Mouse (Mus musculus) neural tube, embryonic 15.5 days (tissue): Measurements from ENCODE around the gene Micu1. TPM values are rescaled to one million over a fixed set of nuclear protein-coding genes. Genes with fewer than 3 reads are reported as not detected.

Experiments
- ATAC-seq: fragments of 200-750 bp; cut with Nextera tagmentation; 2 replicates; pipeline ENCODE4 v1.8.0; 2017; ENCODE audit warnings: mild to moderate bottlenecking, moderate TSS enrichment, moderate library complexity; ENCODE audit not compliant: low FRiP score
- H3K27ac ChIP-seq: fragments of 300-500 bp; sonication (generic); replicated peaks from 2 replicates; pipeline ENCODE4 v1.5.1; 2015; ENCODE audit warnings: mild to moderate bottlenecking, inconsistent platforms
- H3K27me3 ChIP-seq: fragments of 300-500 bp; sonication (generic); replicated peaks from 2 replicates; pipeline ENCODE4 v1.6.1; 2015; ENCODE audit warnings: inconsistent platforms
- H3K36me3 ChIP-seq: fragments of 300-500 bp; sonication (generic); 2 replicates; pipeline ENCODE4 v1.6.1; 2015; ENCODE audit warnings: inconsistent platforms
- H3K4me1 ChIP-seq: fragments of 300-500 bp; sonication (generic); 2 replicates; pipeline ENCODE4 v1.6.1; 2015; ENCODE audit warnings: inconsistent platforms
- H3K4me2 ChIP-seq: fragments of 300-500 bp; sonication (generic); 2 replicates; pipeline ENCODE4 v1.6.1; 2015; ENCODE audit warnings: inconsistent platforms, mild to moderate bottlenecking, moderate library complexity
- H3K4me3 ChIP-seq: fragments of 300-500 bp; sonication (generic); replicated peaks from 2 replicates; pipeline ENCODE4 v1.5.1; 2015; ENCODE audit warnings: mild to moderate bottlenecking, inconsistent platforms
- H3K9ac ChIP-seq: fragments of 300-500 bp; sonication (generic); replicated peaks from 2 replicates; pipeline ENCODE4 v1.6.1; 2015; ENCODE audit warnings: mild to moderate bottlenecking, inconsistent platforms
- H3K9me3 ChIP-seq: fragments of 300-500 bp; sonication (generic); replicated peaks from 2 replicates; pipeline ENCODE4 v1.6.1; 2016; ENCODE audit warnings: inconsistent platforms
- WGBS: fragments of 180-500 bp; shearing (Covaris S2); methylation state at CpG from one replicate; pipeline ENCODE4 v1.1.7; 2015; ENCODE audit warnings: mixed read lengths; 5-methylcytosine and 5-hydroxymethylcytosine counted together
- polyA plus RNA-seq: library from polyadenylated mRNA; unstranded; fragments of >200 nt; fragmentation: Nextera tagmentation; extraction: Ambion mirVana; gene quantifications from 2 replicates; pipeline ENCODE4 v1.2.1, GENCODE M21; 2015

The Micu1 gene
- polyA plus RNA-seq, 1 experiment from 2014 or later, result 92.6 TPM

GRCm38 (mm10) chr10:59892977-59893376 is 190.7 kb downstream of the Micu1 start:
- Histone ChIP-seq H3K4me3 (no peak overlapping the region), H3K36me3 (peaks cover 34% of the 10 kb centered on the region), H3K9ac (no peak overlapping the region), H3K4me1 (peaks cover 36% of the 10 kb centered on the region), H3K27ac (0 out of 2 replicates have a peak overlapping the region, but pooled peaks have one; percentile 14), H3K4me2 (no peak overlapping the region), H3K27me3 (no peaks in the 10 kb centered on the region), H3K9me3 (no peaks in the 10 kb centered on the region)
- 28% methylated on average over 6 of the region's 6 CpGs for WGBS
- ATAC-seq, result peak; percentile 19; the same call in 1 of the 2 replicates

DNA sequence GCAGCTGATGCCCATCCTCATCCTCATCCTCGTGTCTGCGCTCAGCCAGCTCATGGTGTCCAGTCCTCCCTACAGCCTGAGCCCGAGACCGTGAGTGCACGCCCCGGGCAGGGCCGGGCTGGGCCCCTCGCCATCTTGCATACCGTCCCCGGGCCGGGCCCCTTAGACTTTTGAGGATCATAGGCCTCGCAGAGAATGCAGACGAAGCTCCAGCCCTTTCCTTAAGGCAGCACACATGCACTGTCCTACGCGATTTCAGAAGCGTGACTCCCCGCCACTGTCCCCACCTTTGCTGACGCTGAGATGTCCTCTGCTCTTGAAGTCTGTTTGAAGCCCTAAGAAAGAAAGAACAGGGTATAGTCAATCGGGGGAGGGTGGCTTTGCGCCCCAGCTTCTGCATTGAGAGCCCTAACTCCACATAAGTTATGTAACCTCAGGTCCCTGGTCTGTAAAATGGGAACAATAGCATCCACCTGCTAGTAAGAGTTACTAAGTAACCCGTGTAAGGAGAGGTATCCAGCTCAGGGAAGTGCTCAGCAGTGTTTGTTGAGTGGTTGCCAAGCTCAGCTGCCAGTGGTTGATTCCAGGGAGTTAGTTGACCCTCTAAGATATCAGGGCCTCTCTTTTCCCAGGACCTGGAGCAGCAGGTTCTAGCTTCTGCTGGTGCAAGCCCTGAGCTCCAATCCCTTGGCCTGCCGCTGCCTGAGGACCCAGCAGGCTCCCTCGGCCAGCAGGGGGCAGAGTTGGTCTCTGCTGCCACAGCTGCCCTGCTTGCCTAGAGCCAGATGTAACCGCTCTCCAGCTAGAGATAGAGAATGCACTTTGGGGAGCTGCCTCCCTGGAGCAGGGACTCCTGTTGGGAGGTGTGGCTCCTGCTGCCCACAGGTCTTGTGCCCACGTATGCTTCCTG is 192.2 kb downstream of the Micu1 start:
- 0 out of 2 replicates have a peak overlapping the region, but pooled peaks have one; percentile 1 for H3K27ac ChIP-seq
- ATAC-seq, result no peak
- no peak overlapping the region for H3K4me2 ChIP-seq
- peaks cover 34% of the 10 kb centered on the region for H3K36me3 ChIP-seq
- H3K9ac ChIP-seq, result peak overlapping the region; percentile 17; the same call in 1 of the 2 replicates
- H3K27me3 ChIP-seq, result no peaks in the 10 kb centered on the region
- H3K4me3 ChIP-seq, result no peak overlapping the region
- peaks cover 46% of the 10 kb centered on the region for H3K4me1 ChIP-seq
- WGBS, result 81% methylated on average over 25 of the region's 25 CpGs
- H3K9me3 ChIP-seq, result no peaks in the 10 kb centered on the region

- 96% methylated on average over 17 of the region's 17 CpGs for WGBS
- Histone ChIP-seq H3K36me3 (peaks cover 32% of the 10 kb centered on the region), H3K27me3 (no peaks in the 10 kb centered on the region), H3K4me2 (no peak overlapping the region), H3K9ac (peak overlapping the region; percentile 17; the same call in 1 of the 2 replicates), H3K4me1 (peaks cover 57% of the 10 kb centered on the region), H3K4me3 (no peak overlapping the region), H3K9me3 (no peaks in the 10 kb centered on the region), H3K27ac (0 out of 2 replicates have a peak overlapping the region, but pooled peaks have one; percentile 96)
- no peak for ATAC-seq
Observed at GRCm38 (mm10) chr10:59895460-59896186, 193.3 kb downstream of the Micu1 start.

DNA sequence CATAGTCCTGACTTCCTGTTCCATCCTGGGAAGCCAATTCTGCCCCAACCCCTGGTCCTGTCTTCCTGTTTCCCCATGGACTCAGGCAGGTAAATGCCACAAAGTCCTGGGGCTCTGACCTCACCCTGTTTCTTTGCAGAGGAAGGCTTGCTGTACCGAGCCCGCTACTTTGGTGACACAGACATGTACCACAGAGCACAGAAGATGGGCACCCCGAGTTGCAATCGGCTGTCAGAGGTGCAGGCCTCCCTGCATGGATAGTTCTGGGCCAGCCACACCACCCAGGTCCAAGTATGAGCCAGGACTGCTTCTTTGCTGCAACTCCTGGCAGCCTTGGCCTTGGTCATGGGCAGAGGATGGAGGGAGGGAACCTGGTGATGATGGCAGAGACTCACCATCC is 193.9 kb downstream of the Micu1 start:
- H3K4me1 ChIP-seq, result peaks cover 63% of the 10 kb centered on the region

DNA sequence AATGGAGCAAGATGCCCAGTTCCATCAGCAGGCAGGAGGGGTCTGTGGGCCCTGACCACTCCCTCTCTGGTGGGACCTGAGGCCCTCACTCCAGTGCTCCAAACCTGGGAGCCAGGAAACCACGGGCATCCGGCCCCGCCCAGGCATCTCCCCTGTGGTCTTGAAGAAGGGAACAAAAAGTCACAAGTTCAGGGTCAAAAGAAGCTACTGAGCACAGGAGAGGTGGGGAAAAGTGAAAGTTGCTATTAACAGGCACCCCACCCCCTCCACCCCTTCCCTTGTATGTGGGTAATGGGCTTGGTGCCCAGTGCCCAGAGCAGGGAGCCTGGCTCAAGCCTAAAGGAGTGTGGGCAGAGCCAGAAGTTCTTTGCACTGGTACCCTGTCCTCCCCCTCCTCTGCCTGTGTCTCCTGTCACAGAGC is 194.6 kb downstream of the Micu1 start:
- H3K36me3 ChIP-seq, result peaks cover 22% of the 10 kb centered on the region
- H3K4me2 ChIP-seq, result peak overlapping the region; percentile 36
- H3K9ac ChIP-seq, result 0 out of 2 replicates have a peak overlapping the region, but pooled peaks have one; percentile 23
- no peaks in the 10 kb centered on the region for H3K9me3 ChIP-seq
- H3K27ac ChIP-seq, result peak overlapping the region; percentile 96
- H3K4me3 ChIP-seq, result no peak overlapping the region
- WGBS, result 49% methylated on average over 3 of the region's 3 CpGs
- peaks cover 70% of the 10 kb centered on the region for H3K4me1 ChIP-seq
- no peaks in the 10 kb centered on the region for H3K27me3 ChIP-seq
- ATAC-seq, result peak; percentile 29

More for the DNA sequence above, 193.9 kb downstream of the Micu1 start:
- 95% methylated on average over 4 of the region's 4 CpGs for WGBS
- no peaks in the 10 kb centered on the region for H3K9me3 ChIP-seq
- no peak overlapping the region for H3K4me3 ChIP-seq
- no peak for ATAC-seq
- no peaks in the 10 kb centered on the region for H3K27me3 ChIP-seq
- peak overlapping the region; percentile 96; the same call in 1 of the 2 replicates for H3K27ac ChIP-seq
- no peak overlapping the region for H3K9ac ChIP-seq
- no peak overlapping the region for H3K4me2 ChIP-seq
- H3K36me3 ChIP-seq, result peaks cover 29% of the 10 kb centered on the region

DNA sequence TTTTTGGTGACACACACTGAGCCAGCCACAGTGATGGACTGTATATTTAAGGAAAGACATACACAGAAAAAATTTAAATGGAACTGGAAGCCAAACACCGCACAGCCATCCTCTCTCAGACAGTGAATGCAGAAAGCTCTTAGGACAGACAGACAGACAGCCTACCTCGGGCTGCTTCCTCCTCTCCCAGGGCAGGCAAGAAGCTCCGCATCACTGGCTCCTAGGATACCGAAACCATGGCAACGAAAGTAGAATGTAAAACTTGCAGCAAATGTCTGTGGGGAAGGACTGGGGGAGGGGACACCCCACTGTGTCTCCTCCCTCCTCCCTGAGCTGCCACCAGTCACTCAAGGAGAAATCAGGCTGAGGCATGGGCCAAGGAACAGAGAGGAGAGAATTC is 195.2 kb downstream of the Micu1 start:
- no peak overlapping the region for H3K4me3 ChIP-seq
- WGBS, result 12% methylated on average over 5 of the region's 5 CpGs

GRCm38 (mm10) chr10:59898180-59898778 is 196.0 kb downstream of the Micu1 start:
- Histone ChIP-seq H3K27me3 (no peaks in the 10 kb centered on the region), H3K4me3 (no peak overlapping the region), H3K9ac (no peak overlapping the region), H3K4me2 (no peak overlapping the region), H3K4me1 (peaks cover 81% of the 10 kb centered on the region), H3K27ac (peak overlapping the region; percentile 96), H3K36me3 (peaks cover 20% of the 10 kb centered on the region), H3K9me3 (no peaks in the 10 kb centered on the region)
- WGBS, result 42% methylated on average over 9 of the region's 9 CpGs
- no peak for ATAC-seq

More for the DNA sequence above, 195.2 kb downstream of the Micu1 start:
- Histone ChIP-seq H3K27ac (peak overlapping the region; percentile 96), H3K4me2 (peak overlapping the region; percentile 36), H3K27me3 (no peaks in the 10 kb centered on the region), H3K36me3 (peaks cover 20% of the 10 kb centered on the region), H3K9ac (0 out of 2 replicates have a peak overlapping the region, but pooled peaks have one; percentile 23), H3K4me1 (peaks cover 76% of the 10 kb centered on the region), H3K9me3 (no peaks in the 10 kb centered on the region)
- peak; percentile 35; the same call in 1 of the 2 replicates for ATAC-seq

DNA sequence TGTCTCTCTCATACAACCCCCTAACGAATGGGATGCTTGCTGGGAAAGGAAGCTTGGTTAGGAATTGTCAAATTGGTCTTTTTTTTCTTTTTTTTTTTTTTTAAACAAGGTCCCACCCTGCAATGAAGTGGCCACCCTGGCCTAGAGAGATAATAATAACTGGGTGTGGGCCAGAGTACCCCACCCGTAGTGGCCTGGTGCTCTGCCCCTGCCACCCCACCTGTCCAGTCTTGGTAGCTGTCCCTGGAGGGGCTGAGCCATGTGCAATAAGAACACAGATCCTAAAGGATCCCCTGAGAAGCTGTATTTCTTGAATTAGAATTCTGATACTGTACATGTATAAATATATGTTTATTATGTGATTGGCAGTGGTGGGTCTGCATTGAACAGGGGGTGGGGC is 196.7 kb downstream of the Micu1 start:
- peak overlapping the region; percentile 40; the same call in 1 of the 2 replicates for H3K4me2 ChIP-seq
- no peak overlapping the region for H3K4me3 ChIP-seq
- H3K27ac ChIP-seq, result peak overlapping the region; percentile 96
- peaks cover 20% of the 10 kb centered on the region for H3K36me3 ChIP-seq
- H3K4me1 ChIP-seq, result peaks cover 85% of the 10 kb centered on the region
- WGBS, result 22% methylated on average over 2 of the region's 2 CpGs
- no peaks in the 10 kb centered on the region for H3K27me3 ChIP-seq
- peak overlapping the region; percentile 42; the same call in 1 of the 2 replicates for H3K9ac ChIP-seq
- ATAC-seq, result no peak
- H3K9me3 ChIP-seq, result no peaks in the 10 kb centered on the region

GRCm38 (mm10) chr10:59899341-59900173 is 197.3 kb downstream of the Micu1 start:
- WGBS, result 8% methylated on average over 21 of the region's 21 CpGs
- Histone ChIP-seq H3K4me1 (peaks cover 85% of the 10 kb centered on the region), H3K4me3 (no peak overlapping the region), H3K9ac (peak overlapping the region; percentile 42), H3K4me2 (peak overlapping the region; percentile 40), H3K36me3 (peaks cover 15% of the 10 kb centered on the region), H3K9me3 (no peaks in the 10 kb centered on the region), H3K27ac (peak overlapping the region; percentile 96), H3K27me3 (no peaks in the 10 kb centered on the region)
- peak; percentile 88 for ATAC-seq

DNA sequence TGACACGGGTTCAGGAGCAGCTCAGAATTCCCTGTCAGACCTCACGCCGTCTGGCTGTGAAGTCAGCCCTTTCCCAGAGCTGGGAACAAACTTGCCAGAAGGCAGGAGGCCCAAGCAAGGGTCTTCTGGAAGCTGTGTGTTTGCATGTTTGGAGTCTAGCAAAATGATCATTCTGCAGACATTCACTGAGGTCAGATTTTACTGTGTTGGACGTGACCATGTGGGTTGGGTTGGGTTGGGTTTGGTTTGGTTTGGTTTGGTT is 197.8 kb downstream of the Micu1 start:
- Histone ChIP-seq H3K4me3 (no peak overlapping the region), H3K4me2 (peak overlapping the region; percentile 40; the same call in 1 of the 2 replicates), H3K27me3 (no peaks in the 10 kb centered on the region), H3K9ac (peak overlapping the region; percentile 26; the same call in 1 of the 2 replicates), H3K9me3 (no peaks in the 10 kb centered on the region), H3K27ac (peak overlapping the region; percentile 96), H3K4me1 (peaks cover 81% of the 10 kb centered on the region), H3K36me3 (peaks cover 12% of the 10 kb centered on the region)
- 0 out of 2 replicates have a peak, but pooled peaks have one; percentile 1 for ATAC-seq
- 32% methylated on average over 4 of the region's 4 CpGs for whole genome bisulfite sequencing
